ENCODE assay signal across 9 mouse cellular contexts in genomic region chr4:46025893-46026292, GRCm38 (mm10). TPM values are rescaled to one million over a fixed set of nuclear protein-coding genes. Genes with fewer than 3 reads are reported as not detected.
DNase-seq lines count a peak whose midpoint lies in the region; ATAC-seq and TF ChIP-seq lines count a peak whose summit lies in the region.
"Had no signal": no experiment of that assay in that cellular context is flagged by ENCODE, and none has a peak within 500 bp of the region (broad histone marks: within the 10 kb centered on the region; RNA-seq: fewer than 3 reads in every experiment).

No protein-coding gene starts in this region.

- no peaks in the 10 kb centered on the region for H3K79me2 ChIP-seq in CH12.LX (replicated peaks; ENCODE audit: control insufficient read depth, extremely low read depth, insufficient read depth, poor library complexity, severe bottlenecking)

- DNase-seq in hindbrain, embryonic 10.5 days (ENCODE audit: low spot score) = peak; percentile 50
- no peak for DNase-seq in CH12.LX (ENCODE audit: extremely low read depth)
- peak; percentile 44 to 55 for DNase-seq in adrenal gland, postnatal 36 days
- peak; percentile 70 for DNase-seq in kidney, postnatal 10 days
- DNase-seq in lung, postnatal 4 days = peak; percentile 54 to 57

- H3K9me3 ChIP-seq in hindbrain, embryonic 10.5 days = no peaks in the 10 kb centered on the region
- no peaks in the 10 kb centered on the region for H3K9me3 ChIP-seq in hindbrain, embryonic 13.5 days
- no peaks in the 10 kb centered on the region for H3K9me3 ChIP-seq in CH12.LX (replicated peaks; ENCODE audit: low read length)
- H3K9me3 ChIP-seq: heart, embryonic 15.5 days; megakaryocyte, embryonic 14.5 days had no signal

- TF ChIP-seq POLR2A in CH12.LX (IDR thresholded peaks at IDR 0.05; ENCODE audit: low read depth, low read length) = no peak

- no peaks in the 10 kb centered on the region; the same call in 1 of the 2 replicates for H3K27me3 ChIP-seq in hindbrain, embryonic 10.5 days (ENCODE audit: insufficient read depth, poor library complexity, severe bottlenecking)
- H3K27me3 ChIP-seq in hindbrain, embryonic 13.5 days = no peaks in the 10 kb centered on the region
- no peaks in the 10 kb centered on the region for H3K27me3 ChIP-seq in CH12.LX (replicated peaks)
- H3K27me3 ChIP-seq: heart, embryonic 15.5 days; megakaryocyte, embryonic 14.5 days had no signal

- no peaks in the 10 kb centered on the region for H3K36me3 ChIP-seq in hindbrain, embryonic 10.5 days
- H3K36me3 ChIP-seq in hindbrain, embryonic 13.5 days = no peaks in the 10 kb centered on the region; the same call in 1 of the 2 replicates
- H3K36me3 ChIP-seq in CH12.LX (replicated peaks in 1 of 2; ENCODE audit: control insufficient read depth in 1 of 2, insufficient read depth in 1 of 2, low read length in 1 of 2) = no peaks in the 10 kb centered on the region
- H3K36me3 ChIP-seq: heart, embryonic 15.5 days had no signal

- dilution Hi-C loops in CH12.LX (cut with MboI; ENCODE audit: extremely low pct_ligation_motif_present, extremely low pct_unique_long_range_greater_than_20kb, low sequenced_read_pairs) = no loop called here

- no peak overlapping the region for H3K27ac ChIP-seq in hindbrain, embryonic 10.5 days
- H3K27ac ChIP-seq in hindbrain, embryonic 13.5 days = no peak overlapping the region
- no peak overlapping the region for H3K27ac ChIP-seq in CH12.LX (ENCODE audit: insufficient read depth, low read depth)
- H3K27ac ChIP-seq: heart, embryonic 15.5 days had no signal

- peak; percentile 66 for TF ChIP-seq RAD21 in CH12.LX (IDR thresholded peaks at IDR 0.05; ENCODE audit: low read depth, low read length)

- TF ChIP-seq EP300 in CH12.LX (IDR thresholded peaks at IDR 0.05; ENCODE audit: low read length) = no peak

- H3K4me3 ChIP-seq in hindbrain, embryonic 10.5 days = no peak overlapping the region
- no peak overlapping the region for H3K4me3 ChIP-seq in hindbrain, embryonic 13.5 days
- no peak overlapping the region for H3K4me3 ChIP-seq in CH12.LX (replicated peaks in 1 of 3; ENCODE audit: low read depth in 2 of 3, low read length in 2 of 3, poor library complexity in 1 of 3)
- H3K4me3 ChIP-seq: heart, embryonic 15.5 days; megakaryocyte, embryonic 14.5 days had no signal

- in situ Hi-C loops in CH12.LX (cut with MboI; ENCODE audit: low pct_ligation_motif_present, low pct_unique_long_range_greater_than_20kb, low sequenced_read_pairs) = loop anchor here (5.0 kb wide), 1 partner anchor 84 kb away; no protein-coding TSS in a partner anchor

- 41% methylated on average over 7 of the region's 7 CpGs for WGBS in hindbrain, embryonic 10.5 days
- WGBS in hindbrain, embryonic 13.5 days = 43% methylated on average over 7 of the region's 7 CpGs

- TF ChIP-seq CTCF in CH12.LX (conservative IDR thresholded peaks at IDR 0.05 in 1 of 2, IDR thresholded peaks at IDR 0.05 in 1 of 2; ENCODE audit: low read depth in 2 of 2, low read length in 2 of 2) = peak; percentile 14 to 75; a peak in 2 of 4 replicates

- no peak overlapping the region for H3K4me2 ChIP-seq in hindbrain, embryonic 13.5 days
- H3K4me2 ChIP-seq in CH12.LX (ENCODE audit: insufficient read depth, low read depth, poor library complexity, severe bottlenecking) = no peak overlapping the region
- H3K4me2 ChIP-seq: heart, embryonic 15.5 days had no signal

- H3K9ac ChIP-seq in hindbrain, embryonic 13.5 days = no peak overlapping the region
- no peak overlapping the region for H3K9ac ChIP-seq in CH12.LX (ENCODE audit: insufficient read depth, low read depth)
- H3K9ac ChIP-seq: heart, embryonic 15.5 days had no signal

- no peak for ATAC-seq in hindbrain, embryonic 13.5 days (ENCODE audit: low FRiP score)
- no peak for ATAC-seq in megakaryocyte-erythroid progenitor cell, adult 5-6 weeks (replicated peaks; ENCODE audit: low FRiP score, low TSS enrichment, poor library complexity, severe bottlenecking)

- 0 out of 2 replicates have a peak, but pooled peaks cover 4% of the 10 kb centered on the region for H3K4me1 ChIP-seq in hindbrain, embryonic 10.5 days (replicated peaks)
- no peaks in the 10 kb centered on the region for H3K4me1 ChIP-seq in hindbrain, embryonic 13.5 days (replicated peaks)
- H3K4me1 ChIP-seq in CH12.LX (ENCODE audit: control insufficient read depth in 1 of 2, insufficient read depth in 2 of 2) = peaks cover 12 to 21% of the 10 kb centered on the region in 2 experiments

TF ChIP-seq in CH12.LX, 34 proteins besides CTCF, POLR2A, EP300 and RAD21:
- TF ChIP-seq NRF1 (IDR thresholded peaks at IDR 0.05; ENCODE audit: low read depth, low read length) (no peak), USF1 (IDR thresholded peaks at IDR 0.05; ENCODE audit: low read depth, low read length) (no peak), ZNF384 (IDR thresholded peaks at IDR 0.05; ENCODE audit: low read depth, low read length) (no peak), TCF12 (IDR thresholded peaks at IDR 0.05; ENCODE audit: low read depth, low read length) (no peak), JUND (conservative IDR thresholded peaks at IDR 0.05; ENCODE audit: low read depth, low read length) (no peak), ZC3H11A (IDR thresholded peaks at IDR 0.05; ENCODE audit: low read depth, low read length) (no peak), MAFK (IDR thresholded peaks at IDR 0.05; ENCODE audit: insufficient replicate concordance, low read length) (peak; percentile 22; the same call in 1 of the 2 replicates), ZKSCAN1 (IDR thresholded peaks at IDR 0.05; ENCODE audit: borderline replicate concordance, low read depth, low read length) (no peak), MXI1 (IDR thresholded peaks at IDR 0.05; ENCODE audit: low read depth, low read length) (no peak), E2F4 (IDR thresholded peaks at IDR 0.05; ENCODE audit: insufficient replicate concordance, low read depth, low read length) (no peak), TBP (conservative IDR thresholded peaks at IDR 0.05; ENCODE audit: low read depth, low read length) (no peak), IRF4 (IDR thresholded peaks at IDR 0.05; ENCODE audit: low read depth, low read length) (0 out of 2 replicates have a peak, but pooled peaks have one; percentile 19), MYC (IDR thresholded peaks at IDR 0.05; ENCODE audit: low read depth, low read length) (no peak), ZMIZ1 (IDR thresholded peaks at IDR 0.05; ENCODE audit: low read depth, low read length) (no peak), BHLHE40 (IDR thresholded peaks at IDR 0.05; ENCODE audit: low read depth, low read length) (no peak), KAT2A (IDR thresholded peaks at IDR 0.05; ENCODE audit: insufficient replicate concordance, low read length) (no peak), SMC3 (IDR thresholded peaks at IDR 0.05; ENCODE audit: low read depth, low read length) (peak; percentile 65), MAZ (IDR thresholded peaks at IDR 0.05; ENCODE audit: low read depth, low read length) (no peak)

RNA-seq across cellular contexts. Expression of gene Tmod1, which starts 12.8 kb away (rescaled TPM):
- 2.9 and 3.4 TPM in 2 replicates for polyA plus RNA-seq in hindbrain, embryonic 10.5 days (2016; fragmentation: Nextera tagmentation; extraction: Ambion mirVana)
- 1.9 and 2.1 TPM in 2 replicates for polyA plus RNA-seq in hindbrain, embryonic 13.5 days (2015; fragmentation: Nextera tagmentation; extraction: Ambion mirVana)
- total RNA-seq in CH12.LX (2012; rRNA removed) (0.92 and 3.1 TPM in 2 replicates), CH12.LX (2014; rRNA removed) (0.70 and 0.93 TPM in 2 replicates)
- polyA plus RNA-seq in CH12.LX (2012; ENCODE audit: insufficient read length, low read depth) = 2.3 and 2.5 TPM in 2 replicates
- total RNA-seq in adrenal gland, postnatal 36 days (2021) = 1 to 10 TPM; 2.0 to 6.6 TPM
- total RNA-seq in megakaryocyte-erythroid progenitor cell, adult 5-6 weeks (2014; fragmentation: Nextera tagmentation) = 0.39 and 0.40 TPM in 2 replicates
- total RNA-seq in megakaryocyte-erythroid progenitor cell, adult 5-6 weeks (2017) = 1.3 TPM in 1 of 2 replicates, not detected in the other
